Mouse (Mus musculus): ENCODE measurements around the gene Mri1.
A peak's percentile ranks its signal among the peaks of the same experiment; 100 is the strongest.

Gene Mri1

DNA sequence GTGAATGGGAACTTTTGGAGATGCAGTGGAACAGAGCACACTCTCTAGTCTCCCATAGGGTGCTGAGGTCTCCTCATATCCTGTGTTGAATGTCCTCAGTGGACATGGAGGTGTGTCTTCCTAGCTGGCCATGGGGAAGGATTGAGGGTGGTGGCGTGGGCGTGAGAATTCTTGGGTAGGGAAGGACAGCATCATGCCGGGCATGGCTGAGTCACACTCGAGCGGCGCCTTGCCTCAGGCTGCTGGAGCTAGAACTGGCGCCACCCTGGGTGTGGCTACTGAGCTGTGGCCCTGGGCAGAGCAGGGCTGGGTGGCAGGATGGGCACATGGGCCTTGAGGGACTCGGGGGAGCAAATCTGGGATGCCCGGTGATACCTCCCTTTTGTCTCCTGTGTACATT lies 54.7 kb downstream of the Mri1 start:
- DNase-seq = peak; percentile 46 to 62

GRCm38 (mm10) chr8:84201545-84202245 lies 55.4 kb downstream of the Mri1 start:
- peak; percentile 64 to 80 for DNase-seq

DNA sequence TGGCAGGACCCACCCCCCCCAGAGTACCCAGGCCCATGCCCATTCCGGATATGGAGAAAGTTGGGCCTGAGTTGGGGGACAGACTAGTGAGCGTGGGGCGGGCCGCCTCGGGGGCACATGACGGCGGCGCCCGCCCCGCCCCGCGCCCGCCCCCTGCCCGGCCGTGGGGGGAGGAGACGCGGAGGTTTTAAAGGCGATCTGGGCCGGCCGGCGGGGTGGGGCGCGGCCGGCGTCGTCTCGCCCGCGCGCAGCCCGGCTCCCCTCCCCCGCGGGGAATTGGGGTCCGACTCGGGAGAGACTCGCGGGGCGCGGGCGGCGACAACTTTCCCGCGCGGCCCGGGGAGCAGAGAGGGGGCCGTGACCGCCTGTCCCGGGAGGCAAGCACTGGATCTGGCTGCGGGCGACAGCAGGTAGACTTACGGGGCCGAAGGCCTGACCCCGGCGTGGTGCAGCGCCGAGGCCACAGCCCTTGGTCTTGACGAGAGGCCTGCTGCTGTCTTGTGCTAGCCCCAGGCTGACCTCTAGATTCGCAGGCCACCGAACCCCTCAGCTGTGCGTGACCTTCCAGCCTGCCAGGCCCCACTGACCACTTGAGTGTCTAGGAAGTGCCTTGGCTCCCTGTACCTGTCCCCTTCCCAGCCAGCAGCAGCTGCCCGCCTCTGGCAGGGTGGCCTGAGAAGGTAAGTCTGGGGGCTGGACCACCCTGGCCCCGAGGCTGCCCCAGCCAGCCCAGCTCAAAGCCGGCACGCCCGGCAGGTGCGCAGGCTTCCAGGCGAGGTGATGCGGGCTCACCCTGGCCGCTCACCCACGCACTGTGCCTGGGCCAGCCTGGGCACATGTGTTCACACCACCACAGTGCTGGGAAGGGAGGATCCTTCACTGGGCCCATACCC lies 56.2 kb downstream of the Mri1 start:
- DNase-seq = peak; percentile 81 to 88

DNA sequence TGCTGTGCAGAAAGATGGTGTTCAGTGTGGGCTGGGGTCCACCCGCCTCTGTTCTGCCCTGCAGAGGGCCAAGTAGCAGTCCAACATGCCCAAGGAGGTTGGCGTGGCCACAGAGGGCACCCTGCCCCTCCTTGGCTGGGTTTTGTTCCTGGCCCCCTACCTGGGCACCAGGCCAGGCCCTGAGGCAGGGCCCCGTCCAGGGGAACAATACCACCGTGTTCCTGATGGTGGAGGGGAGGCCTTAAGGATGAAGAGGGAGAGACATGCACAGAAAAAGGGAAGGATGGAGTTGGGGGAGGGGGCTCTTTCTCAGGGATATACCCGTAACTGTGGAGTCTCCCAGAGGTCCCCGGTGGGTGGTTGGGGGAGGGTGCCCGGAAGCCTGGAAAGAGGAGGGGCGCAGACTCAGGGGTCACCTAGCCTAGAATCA lies 57.0 kb downstream of the Mri1 start:
- peak in 1 of 2 experiments; percentile 52 for DNase-seq

Measured in kidney, postnatal 4 days (tissue).